Mouse (Mus musculus): ENCODE results near the gene Kcnk6. TPM values are rescaled to one million over a fixed set of nuclear protein-coding genes. Genes with fewer than 3 reads are reported as not detected.
"Not testable (repeated sequence)": the region's sequence is repeated elsewhere in the genome, so short reads cannot be mapped to it uniquely, and the experiment has no call there.

Gene Kcnk6
- polyA plus RNA-seq, 1 experiment = 30.6 TPM

DNA sequence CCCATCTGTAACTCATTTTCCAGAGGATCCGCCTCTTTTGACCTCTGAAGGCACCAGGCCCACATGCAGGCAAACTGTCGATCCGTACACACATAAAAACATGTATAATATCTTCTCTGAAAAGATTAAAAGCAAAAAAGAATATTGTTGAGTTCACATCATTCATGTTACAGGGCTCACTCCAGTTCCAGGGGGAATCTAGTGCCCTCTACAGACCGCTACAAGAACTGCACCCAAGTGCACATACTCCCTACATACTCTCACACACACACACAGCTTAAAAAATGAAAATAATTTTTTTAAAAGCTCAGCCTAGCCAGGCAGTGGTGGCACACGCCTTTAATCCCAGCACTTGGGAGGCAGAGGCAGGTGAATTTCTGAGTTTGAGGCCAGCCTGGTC, 2.3 kb upstream of the Kcnk6 start:
- DNase-seq = no peak
- Histone ChIP-seq H3K4me1 (ENCODE audit: control insufficient read depth, insufficient read depth, low read length) (peaks cover 5% of the 10 kb centered on the region; the same call in 1 of the 2 replicates), H3K4me3 (replicated peaks; ENCODE audit: extremely low read depth, low read depth, low read length) (no peak overlapping the region)
- 88% methylated on average over 5 of the region's 5 CpGs for whole genome bisulfite sequencing
- TF ChIP-seq CTCF (IDR thresholded peaks at IDR 0.05; ENCODE audit: insufficient read depth, low read length) (no peak), POLR2A (IDR thresholded peaks at IDR 0.05; ENCODE audit: borderline replicate concordance, extremely low read depth, low read depth, low read length) (no peak)

- Histone ChIP-seq H3K4me1 (ENCODE audit: control insufficient read depth, insufficient read depth, low read length) (peaks cover 8% of the 10 kb centered on the region), H3K4me3 (replicated peaks; ENCODE audit: extremely low read depth, low read depth, low read length) (no peak overlapping the region)
- no peak for DNase-seq
- TF ChIP-seq POLR2A (IDR thresholded peaks at IDR 0.05; ENCODE audit: borderline replicate concordance, extremely low read depth, low read depth, low read length) = peak; percentile 19; the same call in 1 of the 2 replicates
- no peak for TF ChIP-seq CTCF (IDR thresholded peaks at IDR 0.05; ENCODE audit: insufficient read depth, low read length)
- 35% methylated on average over 6 of the region's 6 CpGs for WGBS
These were observed 1.4 kb upstream of the Kcnk6 start for GRCm38 (mm10) chr7:29233745-29234144.

DNA sequence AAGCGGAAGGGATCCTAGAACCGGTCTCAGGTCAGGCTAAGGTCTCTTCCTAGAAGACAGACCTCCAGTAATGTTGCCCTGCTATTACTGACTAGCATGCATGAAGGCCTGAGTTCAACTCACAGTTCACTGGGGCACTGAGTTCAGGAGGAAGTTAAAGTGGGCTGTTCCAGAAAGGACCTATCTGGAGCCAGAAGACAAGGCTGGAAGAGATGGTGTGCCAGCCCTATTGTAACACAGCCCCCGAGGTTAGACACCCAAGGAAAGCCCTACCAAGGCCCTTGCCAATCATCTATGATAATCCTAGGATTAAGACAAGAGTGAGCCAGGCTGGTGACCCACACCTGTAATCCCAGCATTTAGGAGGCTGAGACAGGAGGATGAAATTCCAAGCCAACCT, 798 bp downstream of the Kcnk6 start:
- Histone ChIP-seq H3K4me3 (replicated peaks; ENCODE audit: extremely low read depth, low read depth, low read length) (peak overlapping the region; percentile 81), H3K4me1 (ENCODE audit: control insufficient read depth, insufficient read depth, low read length) (peaks cover 9% of the 10 kb centered on the region)
- no peak for DNase-seq
- no peak for TF ChIP-seq POLR2A (IDR thresholded peaks at IDR 0.05; ENCODE audit: borderline replicate concordance, extremely low read depth, low read depth, low read length)
- TF ChIP-seq CTCF (IDR thresholded peaks at IDR 0.05; ENCODE audit: insufficient read depth, low read length) = no peak
- WGBS = 45% methylated on average over 3 of the region's 3 CpGs

GRCm38 (mm10) chr7:29230560-29230959, 1.8 kb downstream of the Kcnk6 start:
- H3K4me1 ChIP-seq (ENCODE audit: control insufficient read depth, insufficient read depth, low read length) = peaks cover 9% of the 10 kb centered on the region
- TF ChIP-seq CTCF (IDR thresholded peaks at IDR 0.05; ENCODE audit: insufficient read depth, low read length) (no peak), POLR2A (IDR thresholded peaks at IDR 0.05; ENCODE audit: borderline replicate concordance, extremely low read depth, low read depth, low read length) (no peak)
- WGBS = 50% methylated on average over 3 of the region's 3 CpGs
- H3K4me3 ChIP-seq (replicated peaks; ENCODE audit: extremely low read depth, low read depth, low read length) = no peak overlapping the region
- no peak for DNase-seq

DNA sequence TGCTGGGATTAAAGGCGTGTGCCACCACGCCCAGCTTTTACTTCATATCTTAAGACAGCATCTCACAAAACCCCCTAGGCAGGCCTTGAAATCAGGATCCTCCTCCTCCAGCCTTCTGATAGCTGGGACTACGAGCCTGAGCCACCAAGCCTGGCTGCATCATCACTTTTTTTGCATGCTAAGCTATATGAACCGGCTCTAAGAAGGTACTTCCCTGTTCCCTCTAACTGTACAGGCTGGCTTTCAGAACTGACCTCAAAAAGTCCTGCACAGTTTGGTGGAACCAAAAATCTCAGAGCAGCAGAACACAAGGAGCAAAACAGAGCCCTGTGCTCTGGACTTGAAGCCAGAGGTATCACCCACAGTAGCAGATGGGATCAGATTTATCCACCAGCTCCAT, 4.1 kb downstream of the Kcnk6 start:
- no peak for DNase-seq
- peaks cover 9% of the 10 kb centered on the region for H3K4me1 ChIP-seq (ENCODE audit: control insufficient read depth, insufficient read depth, low read length)
- TF ChIP-seq CTCF (IDR thresholded peaks at IDR 0.05; ENCODE audit: insufficient read depth, low read length) (no peak), POLR2A (IDR thresholded peaks at IDR 0.05; ENCODE audit: borderline replicate concordance, extremely low read depth, low read depth, low read length) (no peak)
- H3K4me3 ChIP-seq (replicated peaks; ENCODE audit: extremely low read depth, low read depth, low read length) = no peak overlapping the region
- 71% methylated on average over 4 of the region's 4 CpGs for WGBS

GRCm38 (mm10) chr7:29225520-29225919, 6.8 kb downstream of the Kcnk6 start:
- no peak for TF ChIP-seq CTCF (IDR thresholded peaks at IDR 0.05; ENCODE audit: insufficient read depth, low read length)
- no peak for TF ChIP-seq POLR2A (IDR thresholded peaks at IDR 0.05; ENCODE audit: borderline replicate concordance, extremely low read depth, low read depth, low read length)
- no peak for DNase-seq

DNA sequence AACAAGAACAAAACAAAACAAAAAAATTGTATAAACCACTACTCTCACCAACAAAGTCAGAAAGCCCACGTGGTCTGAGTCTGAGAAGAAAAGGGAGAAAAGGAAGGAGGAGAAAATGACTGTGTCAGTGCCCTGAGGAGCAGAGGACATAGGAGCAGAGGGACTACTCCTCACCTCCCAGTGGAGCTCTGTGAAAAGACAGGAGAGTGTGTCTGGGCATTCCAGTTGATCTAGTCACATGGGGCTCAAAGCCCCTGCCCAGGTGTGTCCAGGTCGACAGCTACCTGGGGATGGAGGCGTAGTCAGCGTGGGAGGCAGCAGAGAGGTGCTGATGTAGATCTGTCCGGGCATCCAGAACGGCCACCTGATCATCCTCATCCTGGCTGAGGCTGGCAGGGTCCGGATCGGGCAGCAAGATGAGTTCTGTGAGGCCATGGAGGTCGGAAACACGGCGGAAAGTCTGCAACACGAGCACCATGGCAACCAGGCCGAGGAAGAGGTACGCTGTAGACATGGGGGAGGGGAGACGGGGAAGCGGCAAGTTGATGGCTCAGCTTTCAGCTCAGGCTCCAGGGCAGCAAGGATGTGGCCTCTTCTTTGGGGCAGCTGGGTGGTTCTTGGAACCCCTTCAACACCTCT, 7.4 kb downstream of the Kcnk6 start:
- no peak for DNase-seq

More at GRCm38 (mm10) chr7:29225520-29225919, 6.8 kb downstream of the Kcnk6 start:
- WGBS = 77% methylated on average over 13 of the region's 13 CpGs
- no peak overlapping the region for H3K4me3 ChIP-seq (replicated peaks; ENCODE audit: extremely low read depth, low read depth, low read length)
- H3K4me1 ChIP-seq (ENCODE audit: control insufficient read depth, insufficient read depth, low read length) = peaks cover 6% of the 10 kb centered on the region

DNA sequence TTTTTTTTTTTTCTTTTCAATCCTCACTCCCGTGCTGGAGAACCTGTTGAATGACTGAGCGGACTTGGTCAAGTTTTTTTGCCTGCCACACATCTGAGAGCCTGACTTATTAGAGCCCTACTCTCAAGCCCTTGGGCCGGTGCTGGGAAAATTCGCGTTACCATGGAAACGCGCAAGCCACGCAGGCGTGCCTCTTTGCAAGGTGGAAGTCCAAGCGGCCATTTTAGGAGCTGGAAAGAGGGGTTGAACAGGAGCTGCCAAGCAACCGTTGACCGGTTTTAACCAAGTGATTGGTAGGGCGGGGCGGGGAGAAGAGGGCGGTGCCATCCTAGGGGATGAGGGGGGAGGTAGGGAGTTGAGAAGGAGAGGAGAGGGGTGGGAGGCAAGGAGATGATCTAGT, 17.5 kb downstream of the Kcnk6 start:
- WGBS = 57% methylated on average over 15 of the region's 15 CpGs

More for the DNA sequence above, 7.4 kb downstream of the Kcnk6 start:
- Histone ChIP-seq H3K4me3 (replicated peaks; ENCODE audit: extremely low read depth, low read depth, low read length) (no peak overlapping the region), H3K4me1 (ENCODE audit: control insufficient read depth, insufficient read depth, low read length) (peaks cover 6% of the 10 kb centered on the region)
- no peak for TF ChIP-seq CTCF (IDR thresholded peaks at IDR 0.05; ENCODE audit: insufficient read depth, low read length)
- TF ChIP-seq POLR2A (IDR thresholded peaks at IDR 0.05; ENCODE audit: borderline replicate concordance, extremely low read depth, low read depth, low read length) = no peak
- WGBS = 39% methylated on average over 16 of the region's 16 CpGs

DNA sequence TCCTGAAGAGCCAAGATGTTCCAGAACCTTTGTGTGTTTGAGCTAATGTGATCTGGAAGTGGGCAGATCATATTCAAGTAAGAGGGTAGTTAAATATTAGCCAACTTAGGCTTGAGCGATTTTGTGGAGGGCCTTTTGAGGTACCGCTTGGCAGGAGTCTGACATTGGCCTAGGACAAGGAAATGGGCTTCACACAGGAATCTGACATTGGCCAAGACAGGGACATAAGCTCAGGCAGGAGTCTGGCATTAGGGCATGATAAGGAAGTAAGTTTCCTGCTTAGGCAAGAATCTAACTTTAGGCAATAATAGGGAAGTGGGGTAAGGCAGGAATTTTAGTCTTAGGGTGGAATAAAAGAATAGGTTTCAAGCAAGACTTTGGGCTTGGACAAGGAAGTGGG, 18.1 kb downstream of the Kcnk6 start:
- no peak for DNase-seq

More for the DNA sequence above, 17.5 kb downstream of the Kcnk6 start:
- Histone ChIP-seq H3K4me3 (replicated peaks; ENCODE audit: extremely low read depth, low read depth, low read length) (no peak overlapping the region), H3K4me1 (ENCODE audit: control insufficient read depth, insufficient read depth, low read length) (0 out of 2 replicates have a peak, but pooled peaks cover 4% of the 10 kb centered on the region)
- no peak for TF ChIP-seq CTCF (IDR thresholded peaks at IDR 0.05; ENCODE audit: insufficient read depth, low read length)
- TF ChIP-seq POLR2A (IDR thresholded peaks at IDR 0.05; ENCODE audit: borderline replicate concordance, extremely low read depth, low read depth, low read length) = no peak
- DNase-seq = no peak

GRCm38 (mm10) chr7:29213675-29214082, 18.6 kb downstream of the Kcnk6 start, which contains the start of gene Catsperg1:
Gene Catsperg1, minus strand, starts transcription at chr7:29214035.
- no peak for DNase-seq
- TF ChIP-seq POLR2A (IDR thresholded peaks at IDR 0.05; ENCODE audit: borderline replicate concordance, extremely low read depth, low read depth, low read length) = no peak
- no peak for TF ChIP-seq CTCF (IDR thresholded peaks at IDR 0.05; ENCODE audit: insufficient read depth, low read length)
- Histone ChIP-seq H3K4me1 (ENCODE audit: control insufficient read depth, insufficient read depth, low read length) (0 out of 2 replicates have a peak, but pooled peaks cover 4% of the 10 kb centered on the region), H3K4me3 (replicated peaks; ENCODE audit: extremely low read depth, low read depth, low read length) (no peak within 1 kb of the TSS)
- WGBS = 26% methylated on average over 20 of the region's 20 CpGs

More for the DNA sequence above, 18.1 kb downstream of the Kcnk6 start:
- Histone ChIP-seq H3K4me3 (replicated peaks; ENCODE audit: extremely low read depth, low read depth, low read length) (no peak overlapping the region), H3K4me1 (ENCODE audit: control insufficient read depth, insufficient read depth, low read length) (0 out of 2 replicates have a peak, but pooled peaks cover 4% of the 10 kb centered on the region)
- 45% methylated on average over 2 of the region's 2 CpGs for WGBS
- TF ChIP-seq CTCF (IDR thresholded peaks at IDR 0.05; ENCODE audit: insufficient read depth, low read length) (no peak), POLR2A (IDR thresholded peaks at IDR 0.05; ENCODE audit: borderline replicate concordance, extremely low read depth, low read depth, low read length) (no peak)

- 46% methylated on average over 40 of the region's 40 CpGs for WGBS
- not testable (repeated sequence) for H3K4me1 ChIP-seq (ENCODE audit: control insufficient read depth, insufficient read depth, low read length); DNase-seq; H3K4me3 ChIP-seq (replicated peaks; ENCODE audit: extremely low read depth, low read depth, low read length)
These were observed 19.3 kb downstream of the Kcnk6 start for GRCm38 (mm10) chr7:29212775-29213560.

Measured in lung, adult 2 months (tissue).